Mouse (Mus musculus) myocyte (in vitro differentiated cells): ENCODE data around the gene Stk39. TPM values are rescaled to one million over a fixed set of nuclear protein-coding genes. Genes with fewer than 3 reads are reported as not detected.

ENCODE experiments used
- H3K27me3 ChIP-seq: one replicate; pipeline ENCODE4 v1.6.1; 2011; ENCODE audit not compliant: control insufficient read depth, insufficient read depth, insufficient read length
- H3K36me3 ChIP-seq: one replicate; pipeline ENCODE4 v1.6.1; 2011; ENCODE audit not compliant: control insufficient read depth, insufficient read depth
- H3K4me2 ChIP-seq: one replicate; pipeline ENCODE4 v1.6.1; 2011; ENCODE audit warnings: low read depth, control low read depth
- H3K4me3 ChIP-seq: one replicate; pipeline ENCODE4 v1.5.1; 2011; ENCODE audit warnings: mild to moderate bottlenecking, control low read depth, moderate library complexity
- H3K79me2 ChIP-seq: one replicate; pipeline ENCODE4 v1.6.1; 2011; ENCODE audit not compliant: control insufficient read depth, insufficient read depth
- H3ac ChIP-seq: one replicate; pipeline ENCODE4 v1.6.1; 2011; ENCODE audit not compliant: control insufficient read depth, insufficient read length
- CEBPB ChIP-seq: IDR thresholded peaks from 2 replicates; pipeline ENCODE4 v1.6.1; 2011; ENCODE audit warnings: mild to moderate bottlenecking, moderate library complexity; ENCODE audit not compliant: poor library complexity, insufficient read depth, severe bottlenecking
- E2F4 ChIP-seq: IDR thresholded peaks from one replicate; pipeline ENCODE4 v1.6.1; 2011; ENCODE audit warnings: mild to moderate bottlenecking, control low read depth, moderate library complexity; ENCODE audit not compliant: insufficient read depth
- MAX ChIP-seq: IDR thresholded peaks from one replicate; pipeline ENCODE4 v1.6.1; 2011; ENCODE audit warnings: low read depth, mild to moderate bottlenecking, control low read depth
- MYOD1 ChIP-seq, 3 experiments: IDR thresholded peaks; one replicate each; pipeline ENCODE4 v1.6.1; 2011; ENCODE audit warnings: control low read depth in 2 of 3, low read depth in 2 of 3, mild to moderate bottlenecking in 2 of 3, moderate library complexity in 1 of 3; ENCODE audit not compliant: insufficient read length in 2 of 3, control insufficient read depth in 1 of 3
- MYOG ChIP-seq, 3 experiments: IDR thresholded peaks; one replicate each; pipeline ENCODE4 v1.6.1; 2011; ENCODE audit warnings: control low read depth in 2 of 3, low read depth in 2 of 3, mild to moderate bottlenecking in 2 of 3; ENCODE audit not compliant: insufficient read length in 2 of 3, control insufficient read depth in 1 of 3, insufficient read depth in 1 of 3
- POLR2A ChIP-seq: IDR thresholded peaks from one replicate; pipeline ENCODE4 v1.6.1; 2011; ENCODE audit warnings: low read depth, mild to moderate bottlenecking, control low read depth, moderate library complexity; ENCODE audit not compliant: insufficient read length
- POLR2AphosphoS2 ChIP-seq: IDR thresholded peaks from one replicate; pipeline ENCODE4 v1.6.1; 2011; ENCODE audit warnings: low read depth, control low read depth; ENCODE audit not compliant: insufficient read length
- REST ChIP-seq: IDR thresholded peaks from one replicate; pipeline ENCODE4 v1.6.1; 2011; ENCODE audit warnings: mild to moderate bottlenecking, control low read depth, moderate library complexity; ENCODE audit not compliant: insufficient read depth, insufficient read length
- SRF ChIP-seq: IDR thresholded peaks from one replicate; pipeline ENCODE4 v1.6.1; 2011; ENCODE audit warnings: low read depth; ENCODE audit not compliant: control insufficient read depth, insufficient read length
- TCF12 ChIP-seq: IDR thresholded peaks from one replicate; pipeline ENCODE4 v1.6.1; 2011; ENCODE audit warnings: mild to moderate bottlenecking, control low read depth; ENCODE audit not compliant: poor library complexity, insufficient read depth, severe bottlenecking
- TCF3 ChIP-seq: IDR thresholded peaks from one replicate; pipeline ENCODE4 v1.6.1; 2011; ENCODE audit warnings: low read depth, control low read depth; ENCODE audit not compliant: insufficient read length
- USF1 ChIP-seq: IDR thresholded peaks from one replicate; pipeline ENCODE4 v1.6.1; 2011; ENCODE audit warnings: low read depth, mild to moderate bottlenecking, control low read depth, moderate library complexity
- polyA plus RNA-seq: library from polyadenylated mRNA; unstranded; fragments of >200 nt; fragmentation: generic; extraction: Trizol; gene quantifications from one replicate; pipeline ENCODE4 v1.2.1, GENCODE M21; 2012; ENCODE audit warnings: missing spikeins

Stk39 gene
- polyA plus RNA-seq, 1 experiment = 4.7 TPM

DNA sequence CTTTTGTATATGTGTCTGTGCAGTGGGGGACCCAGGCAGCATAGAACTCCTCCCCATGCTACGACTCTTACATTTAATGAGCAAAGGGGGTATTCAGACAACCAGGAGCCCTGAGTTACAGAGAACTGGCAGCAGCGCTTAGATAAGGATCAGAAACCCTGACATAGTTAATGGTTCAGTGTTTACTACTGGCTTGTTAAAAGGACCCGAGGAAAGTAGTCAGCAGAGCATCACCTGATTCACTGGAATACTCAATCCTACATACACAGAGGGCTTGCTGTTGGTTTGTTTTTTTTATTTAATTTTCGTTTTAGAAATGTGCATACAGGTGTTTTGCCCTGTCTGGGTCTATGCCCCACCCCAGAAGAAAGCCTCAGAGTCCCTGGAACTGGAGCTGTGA is 217.3 kb downstream of the Stk39 start:
- Histone ChIP-seq H3K4me3 (no peak overlapping the region), H3K36me3 (no peaks in the 10 kb centered on the region), H3K27me3 (no peaks in the 10 kb centered on the region), H3ac (no peak overlapping the region), H3K79me2 (no peaks in the 10 kb centered on the region), H3K4me2 (no peak overlapping the region)
- TF ChIP-seq POLR2A (no peak), MYOG (IDR thresholded peaks at IDR 0.05; ENCODE audit: control insufficient read depth in 1 of 3, insufficient read depth in 1 of 3, insufficient read length in 2 of 3, low read depth in 2 of 3) (no peak), REST (no peak), CEBPB (no peak), E2F4 (no peak), TCF12 (no peak), MYOD1 (IDR thresholded peaks at IDR 0.05; ENCODE audit: control insufficient read depth in 1 of 3, insufficient read length in 2 of 3, low read depth in 2 of 3) (no peak), USF1 (no peak), POLR2AphosphoS2 (no peak), SRF (no peak), MAX (no peak)

DNA sequence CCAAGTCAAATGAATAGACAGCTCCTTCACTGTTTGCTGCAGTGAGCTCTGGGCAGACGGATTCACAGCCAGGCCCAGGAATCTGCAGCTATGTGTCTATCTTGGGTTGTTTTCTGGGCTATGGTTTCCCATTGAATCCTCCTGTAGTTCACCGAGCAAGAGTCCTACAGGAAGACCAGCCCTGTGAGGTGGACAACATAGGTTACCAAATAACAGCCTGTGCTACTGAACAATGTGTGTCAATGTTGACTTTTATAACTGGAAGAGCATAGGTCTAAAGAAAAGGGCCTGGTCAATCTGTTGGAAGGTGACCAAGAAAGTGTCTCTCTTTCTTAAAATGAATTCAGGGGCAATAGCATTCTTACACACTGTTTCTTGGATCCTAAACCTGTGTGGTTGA is 218.8 kb downstream of the Stk39 start:
- Histone ChIP-seq H3ac (no peak overlapping the region), H3K79me2 (no peaks in the 10 kb centered on the region), H3K4me3 (no peak overlapping the region), H3K4me2 (no peak overlapping the region), H3K27me3 (no peaks in the 10 kb centered on the region), H3K36me3 (no peaks in the 10 kb centered on the region)
- TF ChIP-seq SRF = no peak
- TF ChIP-seq TCF3 = no peak
- TF ChIP-seq CEBPB = no peak
- no peak for TF ChIP-seq MYOG (IDR thresholded peaks at IDR 0.05; ENCODE audit: control insufficient read depth in 1 of 3, insufficient read depth in 1 of 3, insufficient read length in 2 of 3, low read depth in 2 of 3)
- TF ChIP-seq MAX = no peak
- TF ChIP-seq USF1 = no peak
- TF ChIP-seq REST = no peak
- TF ChIP-seq POLR2A = no peak
- no peak for TF ChIP-seq POLR2AphosphoS2
- TF ChIP-seq E2F4 = no peak
- TF ChIP-seq TCF12 = no peak
- no peak for TF ChIP-seq MYOD1 (IDR thresholded peaks at IDR 0.05; ENCODE audit: control insufficient read depth in 1 of 3, insufficient read length in 2 of 3, low read depth in 2 of 3)

DNA sequence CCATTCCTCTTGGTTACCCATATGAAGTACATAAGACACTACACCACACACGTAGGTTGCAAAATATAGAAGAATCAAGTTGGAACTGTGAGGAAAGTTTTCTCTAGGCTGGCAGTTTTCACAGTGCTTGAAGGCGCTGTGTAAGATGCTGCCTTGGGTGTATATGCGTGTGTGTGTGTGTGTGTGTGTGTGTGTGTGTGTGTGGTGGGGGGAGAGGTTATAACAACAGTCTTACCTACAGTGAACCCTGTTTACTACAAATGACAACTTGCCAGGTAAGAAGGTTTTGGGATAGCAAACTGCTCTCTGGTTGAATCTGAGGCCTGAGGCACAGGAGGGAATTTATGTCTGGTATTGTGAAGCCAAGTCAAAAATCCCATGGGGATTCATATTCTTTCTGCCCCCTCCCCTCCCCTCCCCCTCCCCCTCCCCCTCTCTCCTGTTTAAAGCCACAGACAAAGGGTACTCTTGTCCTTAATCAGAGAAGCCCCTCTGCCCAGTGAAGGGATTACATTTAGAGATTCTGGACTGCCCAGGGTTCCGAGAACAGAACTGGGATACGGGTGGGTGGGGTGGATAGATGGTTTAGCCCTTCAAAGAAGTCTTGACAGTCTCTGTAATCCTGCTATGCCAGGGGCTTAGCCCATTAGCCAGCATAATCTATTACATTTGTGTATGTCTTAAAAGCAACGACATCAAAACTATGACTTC is 219.9 kb downstream of the Stk39 start:
- H3K4me3 ChIP-seq = no peak overlapping the region
- H3K36me3 ChIP-seq = no peaks in the 10 kb centered on the region
- no peak overlapping the region for H3K4me2 ChIP-seq
- H3K27me3 ChIP-seq = no peaks in the 10 kb centered on the region
- TF ChIP-seq POLR2A (no peak), SRF (no peak), REST (no peak), POLR2AphosphoS2 (no peak), MAX (no peak), TCF12 (no peak), USF1 (no peak), TCF3 (no peak), E2F4 (no peak), MYOD1 (IDR thresholded peaks at IDR 0.05; ENCODE audit: control insufficient read depth in 1 of 3, insufficient read length in 2 of 3, low read depth in 2 of 3) (no peak), MYOG (IDR thresholded peaks at IDR 0.05; ENCODE audit: control insufficient read depth in 1 of 3, insufficient read depth in 1 of 3, insufficient read length in 2 of 3, low read depth in 2 of 3) (no peak), CEBPB (no peak)
- no peak overlapping the region for H3ac ChIP-seq
- no peaks in the 10 kb centered on the region for H3K79me2 ChIP-seq

DNA sequence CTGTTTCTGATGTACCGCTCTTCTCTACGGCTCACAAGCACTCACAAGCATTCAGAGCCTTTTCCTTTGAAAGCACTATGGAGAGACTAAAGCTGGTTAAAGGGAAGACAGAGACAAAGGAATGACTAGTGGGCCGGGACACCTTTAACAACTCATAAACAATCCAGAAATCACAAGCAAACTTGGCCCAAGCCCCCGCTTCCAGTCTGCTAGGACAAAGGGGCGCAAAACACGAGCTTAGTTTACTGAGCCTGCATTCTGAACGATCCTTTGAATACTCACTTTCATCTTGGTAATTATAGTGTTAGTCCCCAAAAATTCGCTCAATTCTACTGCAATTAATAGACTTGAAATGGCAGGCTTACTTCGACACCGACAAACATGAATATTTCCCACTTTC is 221.2 kb downstream of the Stk39 start:
- no peak overlapping the region for H3K4me3 ChIP-seq
- H3K4me2 ChIP-seq = no peak overlapping the region
- TF ChIP-seq REST (no peak), MAX (no peak), TCF12 (no peak), POLR2AphosphoS2 (no peak), POLR2A (no peak), MYOD1 (IDR thresholded peaks at IDR 0.05; ENCODE audit: control insufficient read depth in 1 of 3, insufficient read length in 2 of 3, low read depth in 2 of 3) (no peak), E2F4 (no peak), CEBPB (no peak), MYOG (IDR thresholded peaks at IDR 0.05; ENCODE audit: control insufficient read depth in 1 of 3, insufficient read depth in 1 of 3, insufficient read length in 2 of 3, low read depth in 2 of 3) (no peak), SRF (no peak), TCF3 (no peak), USF1 (no peak)
- H3K79me2 ChIP-seq = no peaks in the 10 kb centered on the region
- no peaks in the 10 kb centered on the region for H3K36me3 ChIP-seq
- no peak overlapping the region for H3ac ChIP-seq
- no peaks in the 10 kb centered on the region for H3K27me3 ChIP-seq
